Mouse (Mus musculus) liver, adult 10 weeks (tissue): ENCODE measurements around the gene Nlk. TPM values are rescaled to one million over a fixed set of nuclear protein-coding genes. Genes with fewer than 3 reads are reported as not detected.

Experiments
- polyA plus RNA-seq: library from polyadenylated mRNA; stranded (reverse); fragments of 350-450 nt; fragmentation: Illumina TruSeq; extraction: RNeasy Lipid Tissue Mini Kit (QIAGEN cat#74804); gene quantifications from one replicate; pipeline ENCODE4 v1.2.3, GENCODE M21; 2014; ENCODE audit warnings: low read depth, low replicate concordance

Nlk gene
- polyA plus RNA-seq: 19.1 TPM

GRCm38 (mm10) chr11:78696777-78697752, at the start of gene Nlk:
TSS of gene Nlk (minus strand) at chr11:78697373.

GRCm38 (mm10) chr11:78550168-78551058, 146.8 kb downstream of the Nlk start, which contains the start of gene Tmem97:
TSS of gene Tmem97 (minus strand) at chr11:78550777.

GRCm38 (mm10) chr11:78536080-78536689, 161.0 kb downstream of the Nlk start, which contains the start of the genes Tnfaip1 and Ift20:
TSS of gene Tnfaip1 (minus strand) at chr11:78536332.
TSS of gene Ift20 (plus strand) at chr11:78536361.

Other genes with a start within 250 kb of the Nlk start
- 4.4 TPM for gene Slc46a1, start 231.7 kb downstream of the Nlk start, polyA plus RNA-seq
- gene Sarm1, start 199.6 kb downstream of the Nlk start, polyA plus RNA-seq: not detected
- 538 TPM for gene Vtn, start 198.3 kb downstream of the Nlk start, polyA plus RNA-seq
- gene Sebox, start 193.9 kb downstream of the Nlk start, polyA plus RNA-seq: not detected
- 12.6 TPM for gene Tmem199, start 185.2 kb downstream of the Nlk start, polyA plus RNA-seq
- gene Poldip2, start 185.2 kb downstream of the Nlk start, polyA plus RNA-seq: 31.9 TPM
- gene Tnfaip1, start 161.0 kb downstream of the Nlk start, polyA plus RNA-seq: 14.4 TPM
- 42.3 TPM for gene Ift20, start 161.0 kb downstream of the Nlk start, polyA plus RNA-seq
- gene Tmem97, start 146.6 kb downstream of the Nlk start, polyA plus RNA-seq: 72.8 TPM
- 3.0 TPM for gene Ccnq, start 54.4 kb upstream of the Nlk start, polyA plus RNA-seq
- gene Lyrm9, start 129.2 kb upstream of the Nlk start, polyA plus RNA-seq: 1.5 TPM
- not detected for gene Nos2, start 223.4 kb upstream of the Nlk start, polyA plus RNA-seq